Mouse (Mus musculus) bone marrow, adult 2 months (tissue): ENCODE data around the gene Lmbrd1.

Experiments
- CTCF ChIP-seq: fragments of 200-500 bp; IDR thresholded peaks from 2 replicates; pipeline ENCODE4 v1.5.1; 2011; ENCODE audit warnings: low read length, control low read depth; ENCODE audit not compliant: control insufficient read depth, insufficient read depth
- POLR2A ChIP-seq: fragments of 200-500 bp; IDR thresholded peaks from 2 replicates; pipeline ENCODE4 v1.6.1; 2011; ENCODE audit warnings: low read depth, mild to moderate bottlenecking, control low read depth, low read length, borderline replicate concordance; ENCODE audit not compliant: control insufficient read depth

GRCm38 (mm10) chr1:24752715-24753114 is 74.3 kb downstream of the Lmbrd1 start:
- no peak for TF ChIP-seq CTCF
- no peak for TF ChIP-seq POLR2A
